Mouse (Mus musculus): ENCODE measurements around the gene Mfap2.

Gene Mfap2

DNA sequence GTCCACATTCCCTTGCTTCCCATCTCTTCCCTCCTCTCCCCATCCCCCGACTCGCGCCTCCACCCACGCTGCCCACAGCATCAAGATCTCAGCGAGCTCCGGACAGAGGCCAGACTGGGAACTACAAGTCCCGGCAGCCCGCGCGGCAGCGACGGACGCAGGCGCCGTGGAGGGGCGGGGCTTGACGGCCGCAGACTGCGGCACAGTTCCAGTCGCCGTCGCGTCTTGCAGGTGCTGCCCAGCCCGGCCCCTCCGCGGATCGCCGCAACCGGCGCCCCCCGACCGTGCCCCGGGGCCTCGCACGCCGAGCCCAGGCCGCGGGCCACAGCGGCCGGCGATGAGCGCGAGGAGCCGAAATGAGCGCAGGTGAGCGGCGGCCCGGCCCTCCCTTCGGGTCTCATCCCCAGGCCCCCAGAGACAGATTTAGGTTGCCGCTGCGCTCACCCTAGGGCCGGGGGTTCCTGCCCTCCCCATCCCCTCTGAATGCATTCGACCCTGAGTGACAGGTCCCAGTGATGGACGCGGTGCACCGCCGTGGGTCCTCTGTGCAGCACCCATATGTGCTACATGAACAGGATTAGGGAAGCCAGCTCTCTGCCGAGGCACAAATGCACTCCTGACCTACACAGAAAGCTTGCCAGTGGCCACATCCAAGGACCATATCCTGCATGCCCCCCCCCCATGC lies 23.4 kb upstream of the Mfap2 start, which contains the start of gene Atp13a2:
TSS of gene Atp13a2 (plus strand) at position 163 of the 685 bp plus-strand sequence.
- in situ Hi-C loops (cut with MseI, MboI) = no loop called here

DNA sequence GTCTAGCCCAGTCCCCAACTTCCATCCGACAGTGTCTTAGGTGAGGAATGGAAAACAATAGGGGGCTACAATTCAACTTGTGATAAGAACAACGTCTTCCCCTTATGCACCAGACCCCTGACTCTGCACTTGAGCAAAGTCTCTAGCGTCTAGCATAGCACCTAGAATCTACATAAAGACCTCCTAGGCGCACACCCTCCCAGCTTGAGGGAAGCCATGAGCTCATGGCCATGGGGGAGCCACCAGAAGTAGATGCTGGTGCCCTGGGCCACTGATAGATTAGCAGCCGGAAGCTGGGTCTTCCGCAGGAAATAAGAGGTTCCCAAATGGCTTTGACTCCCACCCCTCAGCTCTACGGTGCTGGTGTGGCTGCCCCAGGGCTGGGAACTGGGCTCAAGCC lies 22.7 kb upstream of the Mfap2 start:
- in situ Hi-C loops (cut with MseI, MboI) = no loop called here

DNA sequence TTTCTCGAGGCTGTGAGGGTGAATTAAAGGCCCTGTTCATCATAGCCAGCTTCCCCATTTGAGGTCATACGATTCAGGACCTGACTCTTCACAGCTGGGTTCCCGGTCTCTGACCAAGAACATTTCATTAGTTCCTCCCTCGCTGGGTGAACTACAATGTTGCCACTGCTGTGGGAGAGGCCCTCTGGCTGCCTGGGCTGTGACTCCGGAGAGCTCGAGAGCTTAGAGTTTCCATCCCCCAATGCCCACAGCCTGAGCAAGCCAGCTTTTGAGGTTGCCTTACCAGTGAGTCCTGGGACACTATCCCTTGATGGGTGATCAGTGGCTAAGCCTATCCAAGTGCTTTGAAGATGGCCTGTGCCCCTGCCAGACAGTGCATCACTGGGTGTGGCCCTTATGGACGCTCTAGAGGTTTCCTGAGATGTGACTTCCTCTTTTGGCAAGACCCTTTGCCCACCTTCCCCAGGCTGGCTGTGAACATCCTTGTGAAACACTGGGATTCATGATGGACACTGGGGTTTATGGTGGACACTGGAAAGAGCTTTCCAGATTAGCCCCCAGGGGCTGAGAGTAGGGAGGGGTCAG lies 21.4 kb upstream of the Mfap2 start:
- in situ Hi-C loops (cut with MseI, MboI) = no loop called here

DNA sequence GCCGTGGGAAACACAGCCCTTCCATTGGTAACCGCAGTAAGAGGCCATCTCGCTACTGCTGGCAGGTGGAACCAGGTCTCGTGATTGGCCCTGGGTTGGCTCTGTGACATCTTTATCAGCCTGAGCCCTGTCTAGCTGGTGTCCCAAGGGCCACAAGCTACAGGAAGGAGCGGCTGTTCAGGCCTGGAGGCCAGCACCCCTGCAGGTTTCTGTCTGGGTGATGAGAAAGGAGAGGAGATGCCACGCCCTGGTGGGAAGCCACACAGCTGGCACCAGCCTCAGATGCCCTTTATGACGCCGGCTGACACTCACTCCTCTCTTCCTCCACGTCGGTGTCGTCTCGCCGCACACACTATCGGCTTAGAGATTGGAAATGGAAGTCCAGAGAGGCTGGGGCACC lies 20.8 kb upstream of the Mfap2 start:
- in situ Hi-C loops (cut with MseI, MboI) = no loop called here

DNA sequence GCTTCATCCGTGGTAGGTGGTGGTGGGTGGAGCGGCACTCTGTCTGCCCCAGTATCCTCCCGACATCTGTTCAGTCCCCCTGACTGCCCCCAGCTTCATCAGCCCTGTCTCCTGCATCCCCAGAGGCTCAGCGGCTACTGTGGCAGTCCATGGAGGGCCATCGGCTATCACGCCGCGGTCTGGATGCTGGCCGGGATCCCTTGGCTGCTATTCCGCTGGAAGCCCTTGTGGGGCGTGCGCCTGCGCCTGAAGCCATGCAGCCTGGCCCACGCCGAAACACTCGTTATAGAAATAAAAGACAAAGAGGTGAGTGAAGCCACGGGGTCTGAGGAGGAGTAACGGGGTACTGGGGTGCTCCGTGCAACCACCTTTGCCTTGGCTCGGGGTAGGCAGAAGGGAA lies 18.0 kb upstream of the Mfap2 start:
- in situ Hi-C loops (cut with MseI, MboI) = no loop called here

DNA sequence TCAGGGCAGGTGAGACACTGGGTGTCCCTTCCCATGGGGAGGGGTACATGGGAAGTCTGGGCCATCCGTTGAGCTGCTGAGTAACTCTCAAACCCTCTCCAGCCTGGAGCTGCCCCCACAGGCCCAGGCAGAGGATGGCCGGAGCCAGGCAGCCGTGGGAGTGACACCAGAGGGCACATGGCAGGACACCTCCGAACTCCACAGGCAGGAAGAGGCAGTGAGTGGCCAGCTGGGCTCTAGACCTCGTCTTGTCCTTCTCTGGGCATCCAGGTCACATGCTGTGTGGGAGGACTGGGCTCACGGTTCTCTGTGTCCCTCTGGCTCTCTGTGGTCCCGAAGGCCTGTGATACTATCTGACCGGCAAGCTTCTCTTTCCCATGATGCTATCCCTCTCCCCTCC lies 16.4 kb upstream of the Mfap2 start:
- in situ Hi-C loops (cut with MseI, MboI) = no loop called here

DNA sequence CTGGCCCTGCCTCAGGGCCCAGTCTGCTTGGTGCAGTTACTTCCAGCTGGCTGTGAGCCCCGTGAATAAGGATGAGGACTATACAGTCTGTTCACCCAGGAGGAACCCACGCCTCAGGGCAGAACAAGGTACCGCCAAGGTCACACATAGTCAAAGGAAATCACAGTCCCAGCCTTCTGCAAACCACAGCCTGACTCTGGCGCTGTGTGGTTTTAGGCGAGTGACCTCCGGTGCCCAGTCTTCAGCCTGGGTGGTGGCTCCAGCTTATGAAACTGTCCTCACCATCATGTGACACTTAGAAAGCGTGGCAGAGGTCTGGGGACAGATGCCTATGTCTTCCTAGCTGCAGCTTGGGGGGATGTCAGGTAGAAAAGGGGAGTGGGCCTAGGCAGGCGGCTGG lies 14.4 kb upstream of the Mfap2 start:
- in situ Hi-C loops (cut with MseI, MboI) = no loop called here

DNA sequence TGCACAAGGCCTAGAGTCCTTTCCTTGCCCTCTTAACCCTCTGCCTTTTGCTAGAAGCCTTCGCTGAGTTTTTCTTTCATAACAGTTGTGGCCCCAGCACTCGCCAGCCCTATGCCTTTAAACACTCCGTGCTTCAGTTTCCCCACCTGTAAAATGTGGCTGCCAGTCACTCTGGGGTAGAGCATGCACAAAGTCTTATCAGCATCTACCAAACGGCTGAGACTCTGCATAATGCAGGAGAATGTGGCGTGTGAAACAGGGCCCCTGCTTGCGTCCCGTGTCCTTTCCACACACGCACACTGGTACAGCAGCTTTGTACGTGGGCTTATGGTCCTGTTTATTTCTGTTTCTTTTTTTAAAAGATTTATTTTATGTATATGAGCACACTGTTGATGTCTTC lies 13.4 kb upstream of the Mfap2 start:
- in situ Hi-C loops (cut with MseI, MboI) = no loop called here

DNA sequence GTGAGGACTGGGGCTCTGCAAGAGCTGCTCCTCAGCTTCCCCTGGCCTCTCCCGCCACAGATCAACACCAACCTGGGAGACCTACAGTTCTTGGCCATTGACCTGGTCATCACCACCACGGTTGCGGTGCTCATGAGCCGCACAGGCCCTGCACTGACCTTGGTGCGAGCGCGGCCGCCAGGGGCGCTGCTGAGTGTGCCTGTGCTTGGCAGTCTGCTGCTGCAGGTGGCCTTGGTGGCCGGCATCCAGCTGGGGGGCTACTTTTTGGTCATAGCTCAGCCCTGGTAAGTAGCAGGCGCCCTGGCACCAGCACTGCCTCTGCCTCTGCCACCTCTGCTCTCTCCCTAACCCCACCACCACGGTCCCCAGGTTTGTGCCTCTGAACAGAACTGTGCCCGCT lies 4.2 kb upstream of the Mfap2 start:
- in situ Hi-C loops (cut with MseI, MboI) = no loop called here

DNA sequence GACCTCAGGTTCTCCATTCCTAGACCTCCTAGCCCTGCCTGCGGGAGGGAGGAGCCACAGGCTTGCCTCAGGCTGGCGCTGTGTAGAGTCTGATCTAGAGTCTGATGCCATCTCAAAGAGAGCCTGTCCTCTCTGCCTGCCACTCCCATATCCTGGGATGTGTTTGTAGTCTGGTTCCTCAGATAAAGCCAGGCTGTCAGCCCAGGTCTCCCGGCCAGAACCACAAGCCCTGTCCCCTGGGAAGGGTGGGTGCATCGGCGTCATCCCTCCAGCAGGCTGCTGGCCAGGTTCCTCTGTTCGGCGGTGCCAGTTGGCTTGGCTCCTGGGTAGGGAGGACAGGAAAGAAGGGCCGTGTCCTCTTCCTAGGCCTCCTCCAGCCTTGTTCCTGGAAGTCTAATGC lies 2.2 kb upstream of the Mfap2 start:
- in situ Hi-C loops (cut with MseI, MboI) = no loop called here

DNA sequence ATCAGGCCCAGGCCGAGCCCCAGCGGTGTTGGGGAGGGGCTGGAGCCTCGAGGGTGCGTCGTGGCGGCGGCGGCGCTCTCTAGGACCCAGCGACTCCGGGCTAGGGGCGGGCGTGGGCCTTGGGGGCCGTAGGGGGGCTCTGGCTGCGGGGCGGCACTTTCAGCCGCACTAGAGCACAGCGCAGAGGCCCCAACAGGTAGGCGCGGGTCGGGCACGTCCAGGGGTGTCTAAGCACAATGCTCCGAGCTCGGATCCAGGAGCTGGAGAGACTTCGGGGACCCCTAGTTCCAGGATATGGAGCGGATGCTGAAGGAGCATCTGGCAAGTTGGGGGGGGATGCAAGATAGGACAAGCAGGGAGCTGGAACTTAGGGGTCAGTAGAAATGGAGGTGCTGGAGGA lies 308 bp downstream of the Mfap2 start:
- in situ Hi-C loops (cut with MseI, MboI) = no loop called here

DNA sequence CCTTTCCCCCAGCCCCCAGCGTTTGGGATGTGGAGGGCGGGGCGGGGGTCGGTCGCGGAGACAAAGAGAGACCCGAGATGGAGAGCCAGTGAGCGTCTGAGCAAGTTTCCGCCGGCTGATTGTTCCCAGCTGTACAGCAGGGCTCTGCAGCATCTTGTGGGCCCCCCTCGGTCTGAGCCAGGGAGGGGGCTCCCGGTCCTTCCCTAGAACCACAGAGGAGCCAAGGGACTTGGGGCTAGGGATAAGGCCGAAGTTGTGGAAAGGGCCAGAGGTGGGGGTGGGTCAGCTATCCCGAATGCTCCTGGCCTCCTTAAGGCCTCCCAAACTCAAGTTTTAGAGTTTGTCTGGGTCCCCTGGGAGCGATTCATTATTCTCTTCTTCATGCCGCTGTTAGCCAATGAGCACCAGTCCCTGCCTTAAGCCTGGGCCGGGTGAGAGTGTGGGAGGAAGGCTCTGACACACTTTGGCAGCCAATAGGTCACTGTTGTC lies 767 bp downstream of the Mfap2 start:
- in situ Hi-C loops (cut with MseI, MboI) = no loop called here

DNA sequence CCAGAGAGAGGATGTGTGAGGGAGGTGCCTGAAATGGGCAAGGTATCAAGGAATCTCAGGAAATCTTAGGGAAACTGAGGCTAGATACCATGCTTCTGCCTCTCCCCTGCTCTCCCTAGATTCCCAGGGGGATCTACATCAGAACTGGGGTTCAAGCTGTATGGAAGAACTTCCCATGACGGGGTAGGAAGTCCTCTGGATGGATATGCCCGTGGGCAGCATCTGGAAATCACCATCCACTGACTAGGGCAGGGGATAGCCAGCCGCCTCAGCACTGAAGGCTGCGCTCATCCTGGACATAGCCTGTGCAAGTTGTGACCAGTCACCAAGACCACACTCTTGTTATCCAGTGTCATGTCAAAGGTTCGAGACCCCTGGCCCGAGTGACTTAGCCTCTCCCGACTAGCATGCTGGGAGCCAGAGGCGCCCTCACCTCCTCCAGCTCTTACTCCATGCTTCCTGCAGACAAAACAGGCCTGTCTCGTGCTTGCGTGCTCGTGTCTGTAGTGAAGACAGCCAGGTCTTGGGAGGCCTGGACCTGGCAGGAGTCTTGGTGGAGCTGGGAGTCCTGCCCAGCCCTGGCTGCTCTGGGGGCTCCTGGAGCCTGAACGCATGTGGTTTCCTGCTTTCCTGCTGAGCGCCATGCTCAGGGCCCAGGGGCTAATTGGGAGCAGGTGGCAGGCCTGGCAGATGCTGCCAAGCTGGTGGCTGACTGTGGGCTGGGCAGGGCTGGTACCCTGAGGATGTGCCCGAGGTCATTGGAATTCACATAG lies 1.5 kb downstream of the Mfap2 start:
- in situ Hi-C loops (cut with MseI, MboI) = no loop called here

DNA sequence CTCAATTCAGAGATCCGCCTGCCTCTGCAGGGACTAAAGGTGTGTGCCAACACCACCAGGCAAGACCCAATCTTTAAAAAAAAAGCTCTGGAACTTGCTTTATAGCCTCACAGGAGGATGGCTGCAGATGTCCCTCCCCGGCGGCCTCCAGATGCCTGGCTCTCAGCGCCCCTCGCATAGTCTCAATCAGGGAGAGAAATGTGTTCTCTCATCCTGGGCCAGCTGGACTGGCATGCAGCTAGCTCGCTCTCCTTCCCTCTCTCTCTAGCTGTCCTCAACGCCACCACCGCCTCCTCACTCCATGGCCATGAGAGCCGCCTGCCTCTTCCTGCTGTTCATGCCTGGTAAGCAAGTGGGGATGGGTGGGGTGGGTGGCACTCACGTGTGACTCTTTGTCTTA lies 2.3 kb downstream of the Mfap2 start:
- in situ Hi-C loops (cut with MseI, MboI) = no loop called here

DNA sequence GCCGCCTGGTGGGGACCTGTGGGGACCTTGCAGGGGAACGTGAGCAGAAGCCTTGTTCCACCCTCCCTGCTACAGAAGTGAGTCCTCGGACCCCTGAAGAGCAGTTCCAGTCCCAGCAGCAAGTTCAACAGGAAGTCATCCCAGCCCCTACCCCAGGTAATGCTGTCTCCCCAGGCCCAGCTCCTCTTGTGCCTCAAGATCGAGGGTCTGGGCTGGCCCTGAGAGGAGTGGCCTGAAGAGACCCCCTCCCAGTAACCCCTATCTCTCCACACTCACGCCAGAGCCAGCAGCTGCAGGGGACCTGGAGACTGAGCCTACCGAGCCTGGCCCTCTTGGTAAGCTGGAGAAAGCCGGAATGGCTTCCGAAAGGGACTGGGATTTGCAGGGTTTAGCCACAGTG lies 3.9 kb downstream of the Mfap2 start:
- in situ Hi-C loops (cut with MseI, MboI) = no loop called here

DNA sequence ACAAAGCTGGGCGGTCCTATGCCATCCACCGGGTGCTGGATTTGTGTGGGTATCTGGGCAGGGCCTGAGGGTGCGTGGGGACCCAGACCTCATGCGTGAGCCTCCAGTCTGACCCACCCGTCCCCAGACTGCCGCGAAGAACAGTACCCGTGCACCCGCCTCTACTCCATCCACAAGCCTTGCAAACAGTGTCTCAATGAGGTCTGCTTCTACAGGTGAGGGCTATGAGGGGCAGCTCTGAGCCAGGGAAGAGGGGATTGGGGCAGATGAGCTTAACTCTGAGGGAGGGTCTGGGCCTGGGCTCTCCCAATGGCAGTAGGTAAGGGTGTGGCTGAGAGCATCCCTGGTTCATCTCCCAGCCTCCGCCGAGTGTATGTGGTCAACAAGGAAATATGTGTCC lies 4.6 kb downstream of the Mfap2 start:
- in situ Hi-C loops (cut with MseI, MboI) = no loop called here

DNA sequence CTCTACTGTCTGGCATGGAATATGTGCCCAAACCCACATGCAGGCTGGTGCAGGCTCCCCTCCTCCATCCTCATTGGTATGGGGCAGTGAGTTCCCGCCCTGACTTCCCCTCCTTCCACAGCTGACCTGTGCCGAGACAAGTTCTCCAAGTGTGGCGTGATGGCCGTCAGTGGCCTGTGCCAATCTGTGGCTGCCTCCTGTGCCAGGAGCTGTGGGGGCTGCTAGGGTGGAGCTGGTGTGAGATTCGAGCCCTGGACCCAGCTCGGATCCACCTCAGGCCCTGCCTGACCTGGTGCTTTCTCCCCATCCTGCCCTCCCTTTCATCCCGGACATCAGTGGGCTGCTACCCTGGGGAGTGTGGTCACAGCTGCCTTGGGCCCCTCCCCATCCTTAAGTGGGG lies 5.1 kb downstream of the Mfap2 start:
- in situ Hi-C loops (cut with MseI, MboI) = no loop called here

DNA sequence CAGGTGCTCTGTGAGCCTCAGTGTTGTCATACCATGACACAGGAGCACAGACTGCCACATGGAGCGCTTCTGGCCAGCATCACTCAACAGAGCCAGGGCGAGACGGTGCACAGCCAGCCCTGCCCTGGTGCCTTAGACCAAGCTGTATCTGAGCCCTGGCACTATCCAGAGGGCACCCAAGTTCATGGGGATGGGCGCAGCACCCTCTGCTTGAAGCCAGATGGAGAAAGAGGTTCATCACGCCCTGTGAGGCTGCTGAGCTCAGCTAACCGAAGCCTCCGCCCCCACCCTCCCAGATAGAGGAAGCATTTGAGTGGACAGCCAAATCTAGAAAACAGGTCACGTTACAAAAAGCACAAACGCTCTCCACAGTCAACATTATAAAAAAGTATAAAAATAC lies 6.1 kb downstream of the Mfap2 start:
- in situ Hi-C loops (cut with MseI, MboI) = no loop called here

DNA sequence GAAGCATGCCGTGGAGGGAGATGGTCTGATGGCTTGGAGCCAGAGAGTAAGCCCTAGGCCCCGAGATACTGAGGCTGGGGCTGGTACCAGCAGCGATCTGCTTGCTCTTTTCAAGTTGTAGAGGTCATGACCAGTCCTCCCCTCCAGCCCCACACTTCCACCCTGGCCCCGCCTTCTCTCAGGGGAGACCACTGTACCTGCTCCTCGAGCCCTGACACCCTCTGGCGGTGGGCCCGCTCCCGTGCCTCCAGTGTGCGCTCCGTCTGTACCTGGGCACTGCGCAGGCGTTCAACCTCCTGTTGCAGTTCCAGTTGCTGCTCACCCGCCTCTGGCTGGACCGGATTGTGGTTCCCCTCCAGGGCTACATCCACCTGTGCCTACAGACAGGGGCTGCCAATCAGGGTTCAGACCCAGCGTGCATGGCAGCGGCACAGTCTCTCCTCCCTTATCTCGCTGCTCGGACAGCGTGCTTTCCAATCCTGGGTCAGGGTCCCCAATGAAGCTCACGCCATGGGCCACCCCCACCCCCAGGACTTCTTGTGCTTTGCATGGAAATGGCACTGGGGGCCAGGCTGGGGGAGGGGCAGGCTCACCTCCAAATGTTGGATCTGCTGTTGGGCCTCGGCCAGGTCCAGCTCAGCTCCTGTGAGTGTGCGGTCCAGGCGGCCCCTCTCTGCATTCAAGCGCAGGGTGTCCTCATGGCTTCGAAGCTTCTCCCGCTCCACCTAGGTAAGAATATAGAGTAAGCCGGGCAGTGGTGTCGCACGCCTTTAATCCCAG lies 7.6 kb downstream of the Mfap2 start:
- in situ Hi-C loops (cut with MseI, MboI) = no loop called here

DNA sequence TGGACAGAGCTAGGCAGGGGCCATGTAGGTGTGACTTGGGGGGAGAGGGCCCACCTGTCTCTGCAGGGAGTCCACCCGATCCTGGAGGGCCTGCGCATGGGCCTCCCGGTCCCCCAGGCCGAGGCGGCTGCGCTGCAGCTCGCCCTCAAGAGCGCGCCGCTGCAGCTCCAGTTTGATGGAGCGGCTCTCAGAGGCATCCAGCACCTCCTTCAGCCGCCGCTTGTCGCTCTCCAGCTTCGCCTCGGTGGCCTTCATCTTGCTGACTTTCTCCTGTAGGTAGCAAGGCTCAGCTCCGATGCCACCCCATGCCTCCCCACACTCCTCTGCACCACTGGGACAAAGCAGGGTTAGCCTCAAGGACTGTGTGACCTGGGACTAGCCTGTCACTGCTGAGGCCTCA lies 10.0 kb downstream of the Mfap2 start:
- in situ Hi-C loops (cut with MseI, MboI) = no loop called here

DNA sequence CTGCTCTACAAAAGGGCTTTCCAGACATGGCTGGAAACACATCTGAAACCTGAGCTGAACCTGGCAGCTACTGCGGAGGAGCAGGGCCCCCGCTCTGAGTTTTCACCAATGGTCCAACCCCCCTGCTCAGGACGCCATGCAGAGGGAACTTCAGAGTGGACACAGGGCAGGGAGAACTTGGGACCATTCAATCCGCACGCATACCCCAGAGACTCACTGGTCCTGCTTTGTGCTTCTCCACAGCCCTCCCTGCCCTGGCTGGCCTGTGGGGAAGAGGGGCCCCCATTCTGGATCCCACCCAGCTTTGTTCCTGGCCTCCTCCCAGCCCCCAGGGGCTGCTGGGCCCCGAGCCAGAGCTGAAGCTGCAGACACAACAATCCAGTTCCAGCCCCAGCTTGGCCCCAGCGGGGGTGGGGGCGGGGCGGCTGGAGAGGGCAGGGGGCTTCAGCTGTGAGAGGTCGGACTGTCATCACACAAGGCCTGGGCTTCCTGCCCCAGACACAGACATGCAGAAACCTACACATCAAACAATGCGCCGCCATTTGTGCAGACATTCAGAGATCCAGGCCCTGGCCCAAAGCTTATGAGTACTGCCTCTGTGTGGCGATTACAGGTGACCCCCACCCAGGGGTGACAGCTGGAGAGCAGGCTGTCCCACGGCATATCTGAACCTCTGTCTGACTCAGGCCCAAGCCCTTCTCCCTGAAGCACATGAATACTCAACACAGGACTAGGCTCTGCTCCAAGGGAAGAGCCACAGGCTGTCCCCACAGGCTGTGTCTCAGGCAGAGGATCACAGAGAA lies 10.8 kb downstream of the Mfap2 start:
- in situ Hi-C loops (cut with MseI, MboI) = no loop called here

DNA sequence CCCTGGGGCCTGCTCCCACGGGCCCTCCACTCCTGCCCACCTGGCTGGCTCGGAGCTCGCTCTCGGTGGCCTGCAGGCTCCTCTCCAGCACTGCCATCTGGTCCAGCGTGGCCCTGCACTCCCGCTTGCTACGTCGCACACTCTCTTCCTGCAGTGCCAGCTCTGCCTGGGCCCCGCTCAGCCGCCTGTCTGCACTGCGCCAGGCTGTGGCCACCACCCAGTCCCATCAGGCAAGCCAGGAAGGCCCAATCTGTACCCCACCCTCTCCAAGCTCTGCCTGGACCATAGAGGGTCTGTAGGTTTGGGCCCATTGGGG lies 11.4 kb downstream of the Mfap2 start:
- in situ Hi-C loops (cut with MseI, MboI) = no loop called here
